Mouse (Mus musculus): ENCODE data around the gene Rasa2. TPM values are rescaled to one million over a fixed set of nuclear protein-coding genes. Genes with fewer than 3 reads are reported as not detected.
"Not testable (repeated sequence)": the region's sequence is repeated elsewhere in the genome, so short reads cannot be mapped to it uniquely, and the experiment has no call there.

Rasa2 gene
- total RNA-seq, 2 experiments from 2014 or later = 4.8 to 6.8 TPM

GRCm38 (mm10) chr9:96644002-96644401 is 12.6 kb upstream of the Rasa2 start:
- intact Hi-C loops (cut with DNase I); DNase-seq: not testable (repeated sequence)

GRCm38 (mm10) chr9:96639451-96639850 is 8.0 kb upstream of the Rasa2 start:
- no peak for DNase-seq
- intact Hi-C loops (cut with DNase I) = no loop called here

DNA sequence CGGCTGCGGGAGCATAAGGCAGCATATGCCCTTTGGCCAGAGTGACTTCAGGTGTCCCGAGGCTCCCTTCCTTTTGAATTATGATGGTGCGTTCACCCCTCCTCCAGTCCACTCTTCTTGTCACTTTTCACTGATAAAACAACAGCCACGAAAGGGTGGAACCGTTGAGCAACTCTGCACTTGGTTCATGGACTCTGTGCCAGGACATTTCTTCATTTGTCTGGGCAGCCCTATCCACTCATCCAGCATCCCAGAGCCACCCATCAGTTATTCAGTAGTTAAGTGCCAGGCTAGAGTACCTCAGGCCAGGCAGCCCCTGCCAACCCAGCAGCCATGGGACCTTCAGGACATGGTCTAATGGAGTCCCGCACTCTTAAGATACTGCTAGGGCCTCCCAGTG is 7.1 kb upstream of the Rasa2 start:
- DNase-seq = no peak
- intact Hi-C loops (cut with DNase I) = no loop called here

GRCm38 (mm10) chr9:96637157-96637548 is 5.7 kb upstream of the Rasa2 start:
- intact Hi-C loops (cut with DNase I) = no loop called here
- DNase-seq = no peak

GRCm38 (mm10) chr9:96636423-96637156 is 5.2 kb upstream of the Rasa2 start:
- no peak for DNase-seq
- intact Hi-C loops (cut with DNase I) = no loop called here

DNA sequence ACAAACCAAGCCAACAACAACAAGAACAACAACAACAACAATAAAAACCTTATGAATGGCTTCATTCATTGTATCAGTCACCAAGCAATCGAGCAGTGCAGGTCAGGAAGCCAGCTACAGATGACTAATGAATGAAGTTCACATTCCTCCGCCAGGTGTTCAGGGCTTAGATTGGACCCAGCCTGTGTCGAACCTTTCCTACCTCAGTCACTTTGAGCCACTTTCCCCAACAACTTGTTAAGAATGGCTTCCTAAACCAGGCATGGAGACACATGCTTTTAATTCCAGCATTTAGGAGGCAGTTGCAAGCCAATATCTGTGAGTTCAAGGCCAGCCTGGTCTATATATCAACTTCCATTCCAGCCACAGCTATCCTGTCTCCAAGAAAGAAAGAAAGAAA is 4.5 kb upstream of the Rasa2 start:
- intact Hi-C loops (cut with DNase I) = no loop called here

DNA sequence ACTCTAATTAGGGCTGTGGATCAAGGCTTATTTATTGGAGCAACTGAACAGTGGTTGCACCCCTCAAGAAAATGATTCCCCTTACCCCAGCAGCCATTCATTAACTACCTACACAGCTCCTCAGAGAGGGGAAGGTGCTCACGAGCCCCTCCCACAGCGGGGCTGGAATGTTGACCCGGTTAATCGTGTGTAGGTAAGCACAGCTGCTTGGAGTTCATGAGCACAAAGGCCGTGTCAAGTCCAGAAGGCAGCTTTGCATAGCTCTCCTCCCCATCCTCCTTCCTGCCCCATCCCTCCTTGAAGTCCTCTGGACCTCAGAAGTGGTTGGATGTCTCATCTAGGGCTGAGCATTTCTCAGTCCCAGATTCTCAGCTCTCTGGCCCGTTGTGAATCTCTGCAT is 3.8 kb upstream of the Rasa2 start:
- intact Hi-C loops (cut with DNase I) = no loop called here
- DNase-seq = no peak

More for the DNA sequence above, 4.5 kb upstream of the Rasa2 start:
- no peak for DNase-seq

DNA sequence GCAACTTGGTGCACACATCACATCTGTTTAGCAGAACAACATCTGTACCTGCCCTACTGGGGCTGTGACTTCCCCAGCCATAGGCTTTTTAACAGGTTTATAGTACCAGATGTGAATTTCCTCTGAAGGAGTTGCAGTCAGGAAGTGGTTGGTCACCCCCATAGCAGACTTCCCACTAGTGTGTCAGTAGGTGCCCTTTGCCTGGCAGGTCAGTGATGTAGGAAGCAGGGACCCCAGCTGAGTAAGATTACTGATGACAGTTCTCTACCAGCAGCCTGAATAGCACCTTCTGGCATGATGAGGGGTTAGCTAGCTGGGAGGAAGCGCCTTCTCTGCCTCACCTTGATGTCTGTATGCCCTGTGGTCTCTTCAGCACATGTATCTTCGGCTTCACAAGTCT is 2.4 kb upstream of the Rasa2 start:
- DNase-seq = no peak
- intact Hi-C loops (cut with DNase I) = no loop called here

GRCm38 (mm10) chr9:96632756-96633155 is 1.3 kb upstream of the Rasa2 start:
- no peak for DNase-seq
- intact Hi-C loops (cut with DNase I) = no loop called here

- intact Hi-C loops (cut with DNase I) = no loop called here
- no peak for DNase-seq
These were observed 765 bp upstream of the Rasa2 start for GRCm38 (mm10) chr9:96632073-96632690.

DNA sequence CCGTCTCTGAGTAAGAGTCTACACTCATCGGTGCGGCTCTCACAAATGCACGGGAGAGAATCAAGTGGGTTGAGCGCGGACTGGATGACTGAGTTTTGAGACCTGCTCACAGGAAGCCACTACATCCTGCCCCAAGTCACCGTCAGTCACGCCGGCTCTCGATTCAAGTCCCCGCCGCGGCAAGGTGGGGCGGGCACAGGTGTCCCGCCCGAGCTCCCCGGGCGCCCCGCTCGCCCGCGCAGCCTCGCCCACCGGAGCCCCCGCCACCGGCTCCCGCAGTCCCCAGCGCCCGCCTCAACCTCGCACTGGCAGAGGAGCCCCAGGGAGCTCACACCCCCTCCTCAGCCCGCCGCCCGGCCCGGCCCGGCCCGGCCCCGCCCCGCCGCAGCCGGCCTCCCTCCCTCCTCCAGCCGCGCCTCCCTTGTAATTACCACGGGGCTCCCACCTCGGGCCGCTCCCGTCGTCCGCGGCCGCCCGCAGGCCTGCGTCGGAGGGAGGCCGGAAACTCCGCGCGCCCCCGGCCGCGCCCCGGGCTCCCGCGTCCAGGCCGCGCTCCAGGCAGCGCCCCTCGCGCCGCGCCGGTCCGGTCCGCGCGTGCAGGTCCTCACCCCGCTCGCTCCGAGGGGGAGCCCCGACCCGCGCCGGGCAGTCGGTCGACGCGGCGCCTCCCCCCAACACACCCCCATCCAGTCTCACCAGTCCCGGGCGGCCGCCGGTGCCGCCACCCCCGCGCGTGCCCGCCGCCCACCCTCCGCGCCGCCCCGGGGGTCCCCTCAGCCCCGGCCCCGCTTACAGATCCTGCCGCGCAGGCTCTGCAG is 637 bp downstream of the Rasa2 start:
- DNase-seq = peak; percentile 49 to 65
- intact Hi-C loops (cut with DNase I) = loop anchor here (2.0 kb wide), 1 partner anchor 38 kb away; no protein-coding TSS in a partner anchor

DNA sequence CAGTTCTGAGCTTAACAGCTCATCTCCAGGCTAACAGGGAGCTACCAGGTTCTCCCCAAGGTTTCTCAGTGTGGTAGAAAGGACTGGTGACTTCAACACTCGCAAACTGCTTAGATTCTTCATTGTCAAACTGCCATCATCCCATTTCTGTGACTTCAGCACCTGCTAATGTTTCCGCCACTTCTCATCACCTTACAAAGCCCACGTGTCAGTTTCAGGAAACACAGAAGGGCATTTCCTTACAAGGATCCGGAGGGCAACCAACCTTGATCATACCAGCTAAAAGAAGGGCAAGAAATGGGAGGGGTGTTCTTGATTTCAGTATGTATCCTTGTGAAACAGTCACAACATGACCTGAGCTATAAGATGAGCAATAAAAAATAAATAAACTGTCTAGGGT is 2.3 kb downstream of the Rasa2 start:
- intact Hi-C loops (cut with DNase I) = no loop called here
- no peak for DNase-seq

GRCm38 (mm10) chr9:96627557-96628085 is 3.8 kb downstream of the Rasa2 start:
- no peak for DNase-seq
- intact Hi-C loops (cut with DNase I) = no loop called here

DNA sequence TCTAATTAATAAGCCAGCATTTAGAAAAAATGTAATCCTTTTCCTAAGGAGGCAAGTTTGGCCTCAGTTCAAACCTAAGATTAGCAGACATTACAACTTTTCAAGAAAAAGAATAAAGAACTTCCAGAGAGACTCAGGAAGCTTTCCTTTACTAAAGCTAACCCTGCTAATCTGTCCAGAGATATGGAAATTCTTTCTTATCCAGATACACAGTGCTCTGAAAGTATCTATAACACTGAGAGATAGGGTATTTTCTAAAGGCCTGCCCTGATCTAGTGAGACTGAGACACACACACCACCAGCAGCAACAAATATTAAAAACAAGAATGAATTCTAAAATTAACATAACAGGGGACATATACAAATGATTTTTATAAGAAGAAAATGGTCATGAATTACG is 4.4 kb downstream of the Rasa2 start:
- DNase-seq = no peak
- intact Hi-C loops (cut with DNase I) = no loop called here

DNA sequence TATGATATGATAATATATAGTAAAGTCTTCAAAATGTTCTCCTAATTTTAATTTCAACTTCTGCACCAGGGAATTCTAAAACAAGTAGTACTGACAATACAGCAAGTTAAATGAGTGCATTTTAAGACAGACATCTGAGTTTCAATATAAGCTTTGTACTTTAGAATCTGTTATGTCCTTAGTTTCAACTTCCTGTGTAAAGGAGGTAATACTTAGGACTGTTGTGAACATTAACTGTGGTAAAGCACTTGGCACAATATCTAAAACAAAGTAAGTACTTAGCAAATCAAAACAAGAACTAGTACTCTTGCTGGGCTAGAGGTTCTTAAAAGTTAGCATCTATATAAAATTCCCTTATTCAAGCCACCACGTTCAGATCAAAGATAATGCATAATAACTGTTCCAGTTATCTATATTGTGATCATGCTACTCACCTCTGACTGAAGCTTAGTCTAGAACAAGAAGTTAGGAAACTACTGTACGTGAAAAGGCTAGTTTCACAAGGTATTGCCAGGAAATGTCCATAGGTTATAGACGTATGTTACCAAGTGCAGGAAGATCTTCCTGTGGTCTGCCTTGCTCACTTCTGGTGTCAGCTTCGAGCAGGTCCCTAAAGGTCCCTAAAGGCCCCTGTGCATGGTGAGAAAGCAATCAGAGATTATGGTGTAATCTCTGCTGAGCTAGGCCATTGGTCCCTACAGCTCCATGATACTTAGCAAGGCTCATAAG is 12.8 kb downstream of the Rasa2 start:
- intact Hi-C loops (cut with DNase I) = no loop called here
- DNase-seq = no peak

DNA sequence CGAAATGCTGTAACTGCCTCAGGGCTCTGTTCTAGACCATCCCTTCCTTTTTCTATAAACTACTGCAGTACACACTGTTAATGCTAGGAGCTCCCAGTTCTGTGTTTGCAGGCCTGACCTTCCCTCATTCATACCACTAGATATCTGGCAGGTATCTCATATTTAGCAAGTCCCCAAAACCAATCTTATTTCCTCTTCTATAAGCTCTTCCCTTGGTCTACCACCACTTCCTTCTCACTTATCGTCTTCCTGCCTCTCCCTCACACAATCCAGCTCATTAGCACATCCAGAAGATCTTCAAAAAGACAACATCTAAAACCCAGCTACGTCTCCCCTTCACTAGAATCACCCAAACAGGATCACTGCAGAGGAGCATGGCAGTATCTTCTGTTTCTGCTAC is 19.1 kb downstream of the Rasa2 start:
- intact Hi-C loops (cut with DNase I) = no loop called here
- no peak for DNase-seq

GRCm38 (mm10) chr9:96611693-96612293 is 19.6 kb downstream of the Rasa2 start:
- intact Hi-C loops (cut with DNase I) = no loop called here
- DNase-seq = no peak

DNA sequence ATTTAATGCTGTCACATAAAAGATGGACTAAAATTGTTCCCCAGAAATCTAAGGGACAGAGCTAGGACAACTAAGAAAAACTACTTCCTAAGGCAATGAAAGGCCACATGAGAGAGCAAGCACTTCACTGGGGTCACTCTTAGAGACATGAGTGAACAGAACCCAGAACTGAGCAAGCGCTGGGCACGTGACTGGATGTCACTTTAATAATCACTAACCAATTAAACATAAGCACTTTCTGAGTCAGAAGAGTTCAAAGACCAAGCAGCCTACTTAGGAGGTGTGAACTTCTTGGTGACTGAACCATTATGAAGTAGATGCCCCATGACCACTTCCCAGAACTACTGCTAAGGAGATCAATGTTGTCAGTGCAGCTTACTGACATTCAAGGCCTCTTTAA is 20.6 kb downstream of the Rasa2 start:
- intact Hi-C loops (cut with DNase I) = no loop called here

DNA sequence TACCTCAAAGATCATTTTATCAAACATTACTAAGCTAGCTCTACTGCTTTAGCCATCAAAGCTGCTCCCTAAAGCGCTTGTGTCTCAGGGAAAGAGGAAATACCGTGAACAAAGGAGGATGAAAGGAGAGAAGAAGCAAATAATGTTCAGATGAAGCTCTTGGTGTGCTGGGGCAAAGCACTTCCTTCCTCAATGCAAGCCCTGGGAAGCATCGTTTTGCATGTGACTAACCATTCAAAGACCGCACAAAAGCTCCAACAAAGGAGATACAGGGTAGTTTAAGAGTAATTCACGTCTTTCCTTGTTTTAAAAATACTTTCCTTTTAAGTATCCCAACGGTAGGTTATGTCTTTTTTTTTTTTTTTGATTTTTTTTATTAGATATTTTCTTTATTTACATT is 28.0 kb downstream of the Rasa2 start:
- intact Hi-C loops (cut with DNase I) = no loop called here
- DNase-seq = no peak

More for the DNA sequence above, 20.6 kb downstream of the Rasa2 start:
- no peak for DNase-seq

DNA sequence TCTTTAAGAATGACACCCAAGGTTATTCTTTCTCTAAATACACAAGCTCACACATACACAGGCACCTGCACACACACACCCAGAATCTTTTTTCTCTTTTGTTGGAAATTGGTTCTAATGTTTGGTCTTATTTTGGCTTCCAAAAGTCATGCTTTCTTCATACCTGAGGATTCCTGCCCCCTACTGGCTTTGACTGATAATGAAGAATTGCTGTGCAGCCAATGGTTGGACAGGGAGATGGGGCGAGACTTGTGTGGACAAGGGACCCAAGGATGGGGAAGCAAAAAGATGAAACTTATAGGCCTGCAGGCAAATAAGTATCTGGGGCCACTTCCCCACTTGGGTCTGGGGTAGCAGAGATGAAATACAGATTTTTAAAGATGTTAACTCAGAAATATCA is 33.5 kb downstream of the Rasa2 start:
- DNase-seq = no peak
- intact Hi-C loops (cut with DNase I) = no loop called here

All from heart, postnatal 36 days (tissue).